Mouse (Mus musculus) limb, embryonic 11.5 days (tissue): ENCODE results near the gene Qpctl. TPM values are rescaled to one million over a fixed set of nuclear protein-coding genes. Genes with fewer than 3 reads are reported as not detected.
A peak's percentile ranks its signal among the peaks of the same experiment; 100 is the strongest.

Experiments used
- ATAC-seq: fragments of 200-750 bp; cut with Nextera tagmentation; 2 replicates; pipeline ENCODE4 v1.8.0; 2017; ENCODE audit warnings: low read depth; ENCODE audit not compliant: insufficient number of reproducible peaks, low FRiP score, low TSS enrichment
- DNase-seq: peaks from one replicate; pipeline ENCODE4 v3.0.0-alpha.2; 2015; ENCODE audit warnings: low spot score
- H3K27ac ChIP-seq: fragments of 300-500 bp; sonication (generic); replicated peaks from 2 replicates; pipeline ENCODE4 v1.5.1; 2014; ENCODE audit warnings: low read depth, mild to moderate bottlenecking, low read length
- H3K27me3 ChIP-seq: fragments of 300-500 bp; sonication (generic); 2 replicates; pipeline ENCODE4 v1.6.1; 2014; ENCODE audit warnings: mild to moderate bottlenecking, low read length, mixed read lengths; ENCODE audit not compliant: control insufficient read depth, insufficient read depth
- H3K36me3 ChIP-seq: fragments of 300-500 bp; sonication (generic); 2 replicates; pipeline ENCODE4 v1.6.1; 2014; ENCODE audit warnings: mild to moderate bottlenecking, low read length, moderate library complexity, mixed read lengths; ENCODE audit not compliant: control insufficient read depth, insufficient read depth
- H3K4me1 ChIP-seq: fragments of 300-500 bp; sonication (generic); 2 replicates; pipeline ENCODE4 v1.6.1; 2014; ENCODE audit warnings: low read length, mixed read lengths; ENCODE audit not compliant: control insufficient read depth, insufficient read depth
- H3K4me2 ChIP-seq: fragments of 300-500 bp; sonication (generic); 2 replicates; pipeline ENCODE4 v1.6.1; 2014; ENCODE audit warnings: low read depth, mild to moderate bottlenecking, moderate library complexity; ENCODE audit not compliant: severe bottlenecking
- H3K4me3 ChIP-seq: fragments of 300-500 bp; sonication (generic); 2 replicates; pipeline ENCODE4 v1.5.1; 2014; ENCODE audit warnings: low read depth, low read length
- H3K9ac ChIP-seq: fragments of 300-500 bp; sonication (generic); 2 replicates; pipeline ENCODE4 v1.6.1; 2014; ENCODE audit warnings: mild to moderate bottlenecking, low read length
- H3K9me3 ChIP-seq: fragments of 300-500 bp; sonication (generic); 2 replicates; pipeline ENCODE4 v1.6.1; 2016; ENCODE audit warnings: low read length; ENCODE audit not compliant: control insufficient read depth
- WGBS: fragments of 180-500 bp; shearing (Covaris S2); extraction: QIAGEN DNeasy Blood & Tissue Kit; methylation state at CpG from one replicate; pipeline ENCODE4 v1.1.7; 2014; 5-methylcytosine and 5-hydroxymethylcytosine counted together
- polyA plus RNA-seq: library from polyadenylated mRNA; unstranded; fragments of >200 nt; fragmentation: Nextera tagmentation; extraction: Ambion mirVana; gene quantifications from 2 replicates; pipeline ENCODE4 v1.2.1, GENCODE M21; 2014

The Qpctl gene
- polyA plus RNA-seq, 1 experiment from 2014 or later: 10.7 TPM

GRCm38 (mm10) chr7:19107436-19107835 is 41.7 kb downstream of the Qpctl start:
- DNase-seq (no peak), ATAC-seq (no peak)
- Histone ChIP-seq H3K9ac (no peak overlapping the region), H3K4me1 (no peaks in the 10 kb centered on the region), H3K27me3 (no peaks in the 10 kb centered on the region), H3K4me2 (no peak overlapping the region), H3K4me3 (no peak overlapping the region), H3K9me3 (no peaks in the 10 kb centered on the region), H3K36me3 (no peaks in the 10 kb centered on the region), H3K27ac (no peak overlapping the region)
- 65% methylated on average over 3 of the region's 3 CpGs for WGBS

DNA sequence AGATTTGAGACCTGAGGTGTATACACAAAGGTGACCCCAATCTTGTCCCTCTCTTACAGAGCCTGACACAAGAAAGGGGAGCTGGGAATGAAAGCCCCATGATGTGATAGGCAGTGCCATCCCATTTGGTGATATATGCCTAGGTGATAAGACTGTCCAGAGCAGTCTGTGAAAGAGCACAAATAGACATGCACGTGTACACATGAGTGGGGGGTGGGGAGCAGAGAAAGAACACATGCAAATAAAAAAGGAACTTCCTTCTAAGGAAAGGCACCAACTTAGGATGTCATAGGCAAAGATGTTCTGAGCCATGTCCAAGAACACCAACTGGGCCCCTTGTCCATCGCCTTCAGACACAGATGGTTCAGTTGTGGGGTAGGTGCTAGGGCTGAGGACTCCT is 44.6 kb downstream of the Qpctl start:
- DNase-seq: no peak

GRCm38 (mm10) chr7:19103741-19104140 is 45.4 kb downstream of the Qpctl start:
- ATAC-seq: no peak
- Histone ChIP-seq H3K4me2 (no peak overlapping the region), H3K27me3 (no peaks in the 10 kb centered on the region), H3K9me3 (no peaks in the 10 kb centered on the region), H3K4me3 (no peak overlapping the region), H3K9ac (no peak overlapping the region), H3K36me3 (no peaks in the 10 kb centered on the region), H3K27ac (no peak overlapping the region), H3K4me1 (no peaks in the 10 kb centered on the region)
- no peak for DNase-seq

More for the DNA sequence above, 44.6 kb downstream of the Qpctl start:
- Histone ChIP-seq H3K4me3 (no peak overlapping the region), H3K27me3 (no peaks in the 10 kb centered on the region), H3K4me2 (no peak overlapping the region), H3K9ac (no peak overlapping the region), H3K4me1 (no peaks in the 10 kb centered on the region), H3K9me3 (no peaks in the 10 kb centered on the region), H3K27ac (no peak overlapping the region), H3K36me3 (no peaks in the 10 kb centered on the region)
- WGBS: 80% methylated on average over 2 of the region's 2 CpGs
- ATAC-seq: no peak

DNA sequence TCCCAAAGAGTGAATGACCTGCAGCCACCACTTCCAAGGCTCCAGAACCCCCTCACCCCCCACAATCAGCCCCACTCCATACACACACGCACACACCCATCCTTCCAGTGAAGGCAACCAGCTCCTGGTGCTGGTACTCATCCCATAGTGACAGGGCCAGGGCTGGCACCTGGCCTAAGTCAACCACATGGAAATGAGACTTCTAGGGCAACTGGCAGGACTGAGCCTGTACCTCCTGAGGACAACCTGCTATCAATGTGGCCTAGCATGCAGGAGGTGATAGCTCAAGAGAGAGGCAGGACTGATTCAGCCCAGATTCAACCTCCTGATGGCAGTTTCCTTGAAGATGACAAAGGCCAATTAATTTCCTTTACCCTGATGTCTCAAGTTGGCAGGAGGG is 48.8 kb downstream of the Qpctl start:
- Histone ChIP-seq H3K36me3 (no peaks in the 10 kb centered on the region), H3K4me1 (peaks cover 12% of the 10 kb centered on the region), H3K9me3 (no peaks in the 10 kb centered on the region), H3K27ac (no peak overlapping the region), H3K4me3 (no peak overlapping the region), H3K4me2 (no peak overlapping the region), H3K27me3 (no peaks in the 10 kb centered on the region), H3K9ac (no peak overlapping the region)
- 75% methylated on average over 1 of the region's 1 CpGs for WGBS
- DNase-seq (no peak), ATAC-seq (no peak)

DNA sequence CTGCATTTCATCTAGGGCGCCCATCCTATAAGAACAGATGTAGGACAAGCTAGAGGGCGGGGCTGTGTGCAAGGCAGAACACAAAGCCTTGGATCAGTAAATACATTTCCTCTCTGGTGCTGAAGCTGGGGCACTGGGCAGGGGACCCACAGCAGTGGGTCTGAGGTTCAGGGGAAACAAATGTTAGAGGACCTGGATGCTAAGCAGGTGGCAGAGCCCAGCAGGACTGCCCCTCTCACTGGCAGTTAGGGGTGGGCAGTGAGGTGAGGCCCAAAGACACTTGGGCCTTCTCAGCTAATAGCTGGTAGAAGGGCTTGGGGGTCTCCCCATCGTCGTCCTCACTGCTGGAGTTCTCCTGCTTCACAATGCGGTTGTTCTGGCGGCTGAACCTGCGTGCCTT is 50.3 kb downstream of the Qpctl start:
- ATAC-seq: no peak
- DNase-seq: no peak
- no peaks in the 10 kb centered on the region; the same call in 1 of the 2 replicates for H3K9me3 ChIP-seq
- no peak overlapping the region for H3K9ac ChIP-seq
- no peak overlapping the region for H3K4me2 ChIP-seq
- H3K4me1 ChIP-seq: peaks cover 12% of the 10 kb centered on the region
- no peak overlapping the region for H3K4me3 ChIP-seq
- WGBS: 64% methylated on average over 7 of the region's 7 CpGs
- H3K27ac ChIP-seq: no peak overlapping the region
- H3K27me3 ChIP-seq: no peaks in the 10 kb centered on the region
- H3K36me3 ChIP-seq: no peaks in the 10 kb centered on the region

- Histone ChIP-seq H3K9me3 (no peaks in the 10 kb centered on the region; the same call in 1 of the 2 replicates), H3K36me3 (no peaks in the 10 kb centered on the region), H3K4me1 (peaks cover 15% of the 10 kb centered on the region), H3K9ac (no peak overlapping the region), H3K27ac (no peak overlapping the region), H3K4me2 (no peak overlapping the region), H3K27me3 (no peaks in the 10 kb centered on the region), H3K4me3 (no peak overlapping the region)
- no peak for DNase-seq
- ATAC-seq: no peak
These were observed 51.2 kb downstream of the Qpctl start for GRCm38 (mm10) chr7:19097863-19098262.

GRCm38 (mm10) chr7:19097217-19097616 is 51.9 kb downstream of the Qpctl start:
- peaks cover 15% of the 10 kb centered on the region for H3K4me1 ChIP-seq
- no peak overlapping the region for H3K27ac ChIP-seq
- no peak overlapping the region for H3K9ac ChIP-seq
- no peak overlapping the region for H3K4me3 ChIP-seq
- H3K36me3 ChIP-seq: no peaks in the 10 kb centered on the region
- H3K9me3 ChIP-seq: no peaks in the 10 kb centered on the region; the same call in 1 of the 2 replicates
- no peak for DNase-seq
- H3K27me3 ChIP-seq: no peaks in the 10 kb centered on the region
- 62% methylated on average over 2 of the region's 2 CpGs for WGBS
- no peak overlapping the region for H3K4me2 ChIP-seq
- ATAC-seq: no peak

GRCm38 (mm10) chr7:19096421-19096976 is 52.6 kb downstream of the Qpctl start:
- Histone ChIP-seq H3K36me3 (no peaks in the 10 kb centered on the region), H3K27ac (no peak overlapping the region; the same call in 1 of the 2 replicates), H3K4me1 (peaks cover 18% of the 10 kb centered on the region), H3K4me3 (peak overlapping the region; percentile 82), H3K9ac (peak overlapping the region; percentile 60), H3K4me2 (peak overlapping the region; percentile 96), H3K9me3 (no peaks in the 10 kb centered on the region; the same call in 1 of the 2 replicates), H3K27me3 (no peaks in the 10 kb centered on the region)
- ATAC-seq (no peak), DNase-seq (no peak)
- 57% methylated on average over 5 of the region's 5 CpGs for WGBS

- H3K4me1 ChIP-seq: peaks cover 18% of the 10 kb centered on the region
These were observed 53.4 kb downstream of the Qpctl start for GRCm38 (mm10) chr7:19095751-19096110.

More at GRCm38 (mm10) chr7:19095751-19096110, 53.4 kb downstream of the Qpctl start:
- H3K27ac ChIP-seq: 0 out of 2 replicates have a peak overlapping the region, but pooled peaks have one; percentile 36
- no peaks in the 10 kb centered on the region; the same call in 1 of the 2 replicates for H3K9me3 ChIP-seq
- peak overlapping the region; percentile 96 for H3K4me2 ChIP-seq
- DNase-seq (peak; percentile 87), ATAC-seq (peak; percentile 10)
- H3K27me3 ChIP-seq: no peaks in the 10 kb centered on the region
- peak overlapping the region; percentile 60 for H3K9ac ChIP-seq
- H3K4me3 ChIP-seq: peak overlapping the region; percentile 82
- 0 out of 2 replicates have a peak, but pooled peaks cover under 1% of the 10 kb centered on the region for H3K36me3 ChIP-seq
- WGBS: under 1% methylated on average over 19 of the region's 19 CpGs
